Mouse (Mus musculus) forebrain, embryonic 11.5 days (tissue): ENCODE measurements at regions not wholly inside any gene's neighbourhood (a gene's known extent, or its start where the extent isn't known, plus 50 kb on each side); places are given as distances from the start of the nearest gene placed in this dataset.

Experiments
- ATAC-seq: fragments of 200-750 bp; cut with Nextera tagmentation; replicated peaks from 2 replicates; pipeline ENCODE4 v1.8.0; 2017; ENCODE audit warnings: moderate TSS enrichment; ENCODE audit not compliant: low FRiP score
- DNase-seq: peaks from one replicate; pipeline ENCODE4 v3.0.0-alpha.2; 2017; ENCODE audit warnings: low spot score
- H3K27ac ChIP-seq: fragments of 300-500 bp; sonication (generic); 2 replicates; pipeline ENCODE4 v1.5.1; 2014; ENCODE audit warnings: low read depth, low read length
- H3K27me3 ChIP-seq: fragments of 300-500 bp; sonication (generic); 2 replicates; pipeline ENCODE4 v1.6.1; 2014; ENCODE audit warnings: mild to moderate bottlenecking, low read length, mixed read lengths; ENCODE audit not compliant: control insufficient read depth, insufficient read depth
- H3K36me3 ChIP-seq: fragments of 300-500 bp; sonication (generic); 2 replicates; pipeline ENCODE4 v1.6.1; 2014; ENCODE audit warnings: mild to moderate bottlenecking, low read length, moderate library complexity, mixed read lengths; ENCODE audit not compliant: control insufficient read depth, insufficient read depth
- H3K4me1 ChIP-seq: fragments of 300-500 bp; sonication (generic); replicated peaks from 2 replicates; pipeline ENCODE4 v1.6.1; 2014; ENCODE audit warnings: low read length, mixed read lengths; ENCODE audit not compliant: control insufficient read depth, insufficient read depth
- H3K4me2 ChIP-seq: fragments of 300-500 bp; sonication (generic); 2 replicates; pipeline ENCODE4 v1.6.1; 2014; ENCODE audit warnings: low read depth, mild to moderate bottlenecking, low read length, moderate library complexity, mixed read lengths; ENCODE audit not compliant: severe bottlenecking
- H3K4me3 ChIP-seq: fragments of 300-500 bp; sonication (generic); 2 replicates; pipeline ENCODE4 v1.5.1; 2014; ENCODE audit warnings: low read depth, low read length
- H3K9ac ChIP-seq: fragments of 300-500 bp; sonication (generic); 2 replicates; pipeline ENCODE4 v1.6.1; 2014; ENCODE audit warnings: low read length
- H3K9me3 ChIP-seq: fragments of 300-500 bp; sonication (generic); 2 replicates; pipeline ENCODE4 v1.6.1; 2016; ENCODE audit warnings: low read length, mixed read lengths; ENCODE audit not compliant: control insufficient read depth
- WGBS: fragments of 180-500 bp; shearing (Covaris S2); extraction: QIAGEN DNeasy Blood & Tissue Kit; methylation state at CpG from one replicate; pipeline ENCODE4 v1.1.7; 2014; 5-methylcytosine and 5-hydroxymethylcytosine counted together

DNA sequence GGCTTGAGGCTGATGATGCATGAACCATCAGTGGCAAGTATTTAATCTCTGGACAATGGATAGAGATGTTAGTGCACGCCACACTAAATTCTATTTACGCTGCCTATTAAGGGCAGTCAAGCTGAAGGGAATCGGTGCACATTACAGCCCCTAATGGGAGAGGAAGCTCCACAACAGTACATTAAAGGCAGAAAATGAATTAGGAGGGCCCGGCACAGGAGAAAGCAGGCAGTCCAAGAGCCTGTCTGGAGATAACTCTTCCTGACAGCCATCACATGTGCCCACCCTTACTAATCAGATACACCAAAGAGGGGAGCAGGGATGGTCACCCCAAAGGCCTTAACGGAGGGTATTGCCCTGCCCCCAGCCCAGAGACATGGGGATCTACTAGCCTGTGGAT, 118.7 kb upstream of the Mafb start:
- Histone ChIP-seq H3K4me2 (no peak overlapping the region), H3K9ac (no peak overlapping the region), H3K4me3 (no peak overlapping the region), H3K36me3 (no peaks in the 10 kb centered on the region), H3K27me3 (no peaks in the 10 kb centered on the region), H3K27ac (no peak overlapping the region), H3K4me1 (no peaks in the 10 kb centered on the region), H3K9me3 (no peaks in the 10 kb centered on the region)
- WGBS = 27% methylated on average over 5 of the region's 5 CpGs
- DNase-seq = no peak
- peak; percentile 67 for ATAC-seq

DNA sequence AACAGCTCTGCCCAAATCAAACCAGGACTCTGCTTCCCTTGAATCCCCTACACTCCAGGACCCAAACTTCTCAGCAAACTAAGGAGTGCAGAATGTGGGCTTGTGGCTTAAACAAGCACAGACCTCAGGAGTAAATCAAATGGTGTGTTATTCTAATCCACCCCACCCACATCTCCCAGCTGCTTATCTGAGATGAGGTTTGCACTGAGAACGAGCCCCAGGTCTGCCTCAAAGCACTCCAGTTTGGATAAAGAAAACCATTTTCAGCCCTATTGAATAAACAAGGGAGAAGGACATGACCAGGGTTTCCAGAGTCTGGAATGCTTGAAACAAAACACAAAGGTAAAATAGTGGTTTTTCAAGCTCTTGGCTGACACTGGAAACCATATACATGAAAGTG, 132.9 kb upstream of the Mafb start:
- no peaks in the 10 kb centered on the region for H3K36me3 ChIP-seq
- no peak overlapping the region for H3K27ac ChIP-seq
- H3K4me3 ChIP-seq = no peak overlapping the region
- no peaks in the 10 kb centered on the region for H3K9me3 ChIP-seq
- no peak overlapping the region for H3K4me2 ChIP-seq
- no peak for DNase-seq
- H3K27me3 ChIP-seq = no peaks in the 10 kb centered on the region
- WGBS = 41% methylated on average over 1 of the region's 1 CpGs
- no peak overlapping the region for H3K9ac ChIP-seq
- ATAC-seq = no peak
- H3K4me1 ChIP-seq = peaks cover 7% of the 10 kb centered on the region; the same call in 1 of the 2 replicates

DNA sequence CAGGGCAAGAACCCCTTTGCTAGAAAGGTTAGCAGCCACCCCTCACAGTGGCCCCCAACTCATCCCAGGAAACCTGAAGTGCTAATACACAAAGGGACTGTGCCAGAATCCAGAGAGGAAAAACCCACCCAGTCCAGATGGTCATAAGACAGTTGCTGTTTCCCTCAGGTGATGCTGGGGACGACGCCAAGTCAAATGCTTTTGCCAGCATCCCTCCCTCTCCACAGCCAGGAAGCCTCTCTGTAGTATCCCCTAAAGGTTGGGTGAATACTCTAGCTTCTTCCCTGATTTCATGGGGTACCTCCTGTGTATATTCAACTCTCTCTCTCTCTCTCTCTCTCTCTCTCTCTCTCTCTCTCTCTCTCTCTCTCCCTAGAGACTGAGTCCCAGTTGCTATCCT, 136.0 kb upstream of the Mafb start:
- Histone ChIP-seq H3K4me3 (no peak overlapping the region), H3K27me3 (no peaks in the 10 kb centered on the region), H3K4me2 (no peak overlapping the region), H3K27ac (no peak overlapping the region), H3K36me3 (no peaks in the 10 kb centered on the region), H3K9ac (no peak overlapping the region), H3K9me3 (no peaks in the 10 kb centered on the region), H3K4me1 (peaks cover 12% of the 10 kb centered on the region; the same call in 1 of the 2 replicates)
- no peak for ATAC-seq
- WGBS = 89% methylated on average over 2 of the region's 2 CpGs
- no peak for DNase-seq

DNA sequence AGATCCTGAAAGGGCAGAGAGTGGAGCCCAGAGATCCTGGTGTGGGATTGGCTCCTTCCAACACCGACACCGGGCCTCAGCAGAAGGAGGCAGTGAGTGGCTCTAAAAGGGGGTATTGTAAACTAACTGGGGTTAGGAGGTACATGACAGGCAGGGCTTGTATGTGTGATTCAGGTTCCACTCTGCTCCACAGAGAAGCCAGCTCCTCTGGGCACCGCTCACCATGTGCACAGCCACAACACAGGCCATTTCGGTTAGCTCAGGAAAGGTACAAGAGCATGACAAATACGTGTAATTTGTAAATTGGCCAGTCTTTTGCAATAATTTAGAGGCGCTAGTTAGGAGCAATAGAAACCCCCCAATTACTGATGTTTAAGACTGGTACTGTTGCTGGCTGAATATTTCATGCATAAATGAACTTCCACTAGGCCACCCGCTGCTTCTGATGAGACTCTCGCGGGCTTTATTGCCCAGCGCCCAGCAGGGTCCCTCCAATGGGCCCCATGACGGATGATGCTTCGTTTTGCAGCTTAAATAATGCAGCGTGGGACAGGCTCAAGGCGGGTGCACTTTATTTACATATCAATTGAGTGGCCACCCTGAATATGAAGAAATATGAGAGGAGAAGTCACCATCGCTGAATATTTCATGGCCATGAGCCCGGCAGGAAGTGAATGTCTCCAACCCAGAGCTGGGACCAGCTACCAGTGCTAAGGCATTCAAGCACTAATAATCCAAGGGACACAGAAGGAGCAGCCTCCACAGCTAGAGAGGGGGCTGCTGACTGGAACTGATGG, 136.9 kb upstream of the Mafb start:
- DNase-seq = no peak

DNA sequence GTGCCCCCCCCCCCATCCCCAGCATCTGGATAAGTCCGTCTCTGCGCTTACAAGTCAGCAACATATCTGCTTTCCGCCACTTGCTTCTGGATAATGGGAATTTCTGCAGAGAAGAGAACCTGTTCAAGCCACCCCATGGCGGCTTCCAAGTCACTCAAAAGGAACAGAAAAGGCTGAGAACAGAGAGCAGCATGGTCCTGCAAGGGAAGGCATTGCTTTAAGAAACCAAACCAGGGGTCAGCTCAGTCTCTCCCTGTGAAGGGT, 137.5 kb upstream of the Mafb start:
- WGBS = 63% methylated on average over 4 of the region's 4 CpGs
- H3K9ac ChIP-seq = no peak overlapping the region
- no peaks in the 10 kb centered on the region for H3K27me3 ChIP-seq
- DNase-seq = no peak
- no peak overlapping the region for H3K27ac ChIP-seq
- H3K36me3 ChIP-seq = no peaks in the 10 kb centered on the region
- ATAC-seq = no peak
- H3K4me2 ChIP-seq = no peak overlapping the region
- peaks cover 13% of the 10 kb centered on the region; the same call in 1 of the 2 replicates for H3K4me1 ChIP-seq
- no peak overlapping the region for H3K4me3 ChIP-seq
- H3K9me3 ChIP-seq = no peaks in the 10 kb centered on the region

More for the DNA sequence above, 136.9 kb upstream of the Mafb start:
- peaks cover 13% of the 10 kb centered on the region; the same call in 1 of the 2 replicates for H3K4me1 ChIP-seq
- ATAC-seq = peak; percentile 37; the same call in 1 of the 2 replicates
- WGBS = 51% methylated on average over 16 of the region's 16 CpGs
- H3K9ac ChIP-seq = no peak overlapping the region
- no peaks in the 10 kb centered on the region for H3K9me3 ChIP-seq
- no peaks in the 10 kb centered on the region for H3K27me3 ChIP-seq
- H3K4me3 ChIP-seq = no peak overlapping the region
- no peak overlapping the region for H3K27ac ChIP-seq
- H3K36me3 ChIP-seq = no peaks in the 10 kb centered on the region
- H3K4me2 ChIP-seq = no peak overlapping the region

DNA sequence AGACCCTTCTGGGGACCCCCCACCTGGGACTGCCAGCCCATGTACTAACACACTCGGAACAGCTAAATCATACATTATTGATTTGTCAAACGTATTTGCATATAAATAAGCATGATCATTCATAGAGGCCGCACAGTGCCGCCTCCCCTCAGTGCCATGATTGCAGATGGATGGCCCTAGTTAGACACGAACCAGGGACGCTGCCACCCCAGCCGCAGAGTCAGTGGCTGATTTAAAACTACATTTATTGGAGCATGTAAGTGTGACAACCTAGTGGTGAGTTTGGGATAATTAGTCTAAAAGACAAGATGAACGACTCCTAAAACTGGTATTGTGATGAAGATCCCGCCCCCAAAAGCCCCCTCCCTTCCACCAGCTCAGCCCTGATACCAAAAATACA, 138.3 kb upstream of the Top1 start:
- WGBS = 62% methylated on average over 9 of the region's 9 CpGs
- H3K27ac ChIP-seq = peak overlapping the region; percentile 12; the same call in 1 of the 2 replicates
- no peaks in the 10 kb centered on the region for H3K36me3 ChIP-seq
- no peaks in the 10 kb centered on the region for H3K27me3 ChIP-seq
- no peak overlapping the region for H3K9ac ChIP-seq
- DNase-seq = no peak
- no peak overlapping the region for H3K4me3 ChIP-seq
- no peak overlapping the region for H3K4me2 ChIP-seq
- H3K9me3 ChIP-seq = no peaks in the 10 kb centered on the region
- ATAC-seq = peak; percentile 23
- H3K4me1 ChIP-seq = peaks cover 13% of the 10 kb centered on the region; the same call in 1 of the 2 replicates

DNA sequence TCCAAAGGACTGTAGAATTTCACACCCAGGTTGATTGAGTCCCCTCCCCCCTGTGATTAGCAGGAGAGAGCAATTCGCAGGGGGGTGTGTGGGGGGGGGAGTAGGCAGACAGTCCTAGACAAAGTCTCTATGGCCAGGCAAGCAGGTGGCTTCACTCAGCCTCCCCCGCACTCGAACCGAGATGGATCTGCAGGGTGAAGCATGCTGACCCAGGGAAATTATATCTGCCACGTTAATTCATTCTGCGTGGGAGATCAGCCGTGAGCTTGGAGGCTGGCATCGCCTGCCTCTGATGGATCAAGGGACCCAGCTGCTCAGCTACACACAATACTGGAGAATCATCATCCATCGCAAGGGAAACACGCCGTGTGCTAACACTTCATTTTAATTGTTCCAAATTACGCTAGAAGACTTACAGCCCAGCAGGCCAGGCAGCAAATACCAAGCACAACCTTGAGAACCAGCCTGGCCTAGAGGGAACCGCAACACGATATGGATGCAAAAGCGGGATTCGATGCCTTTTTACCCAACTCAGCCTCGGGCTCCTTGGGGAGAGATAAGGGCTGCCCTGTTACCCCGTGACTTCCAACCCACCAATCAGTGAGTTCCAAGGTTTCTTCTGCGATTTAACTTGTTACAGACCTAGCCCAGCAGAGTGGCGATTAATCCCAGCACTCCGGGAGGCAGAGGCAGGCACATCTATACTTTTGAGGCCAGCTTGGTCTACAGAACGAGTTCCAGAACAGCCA, 137.7 kb upstream of the Top1 start:
- Histone ChIP-seq H3K4me3 (no peak overlapping the region), H3K9me3 (no peaks in the 10 kb centered on the region), H3K36me3 (no peaks in the 10 kb centered on the region), H3K4me2 (no peak overlapping the region), H3K9ac (no peak overlapping the region), H3K4me1 (peaks cover 13% of the 10 kb centered on the region; the same call in 1 of the 2 replicates), H3K27ac (0 out of 2 replicates have a peak overlapping the region, but pooled peaks have one; percentile 18), H3K27me3 (no peaks in the 10 kb centered on the region)
- peak; percentile 63 for DNase-seq
- WGBS = 53% methylated on average over 22 of the region's 22 CpGs
- ATAC-seq = peak; percentile 64

DNA sequence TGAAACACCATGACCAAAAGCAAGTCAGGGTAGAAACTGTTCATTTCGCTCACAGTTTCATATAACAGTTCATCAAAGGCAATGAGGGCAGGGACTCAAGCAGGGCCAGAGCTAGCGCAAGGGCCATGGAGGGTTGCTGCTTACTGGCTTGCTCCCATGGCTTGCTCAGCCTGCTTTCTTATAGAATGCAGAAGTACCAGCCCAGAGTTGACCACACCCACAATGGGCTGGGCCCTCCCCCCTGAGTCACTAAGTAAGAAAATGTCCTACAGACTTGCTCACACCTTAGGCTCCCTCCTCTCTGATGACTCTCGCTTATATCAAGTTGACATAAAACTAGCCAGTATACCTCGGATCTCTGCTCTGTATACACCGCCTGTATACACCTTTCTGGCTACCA, 135.5 kb upstream of the Top1 start:
- no peaks in the 10 kb centered on the region for H3K9me3 ChIP-seq
- no peak overlapping the region for H3K4me2 ChIP-seq
- no peak overlapping the region for H3K27ac ChIP-seq
- DNase-seq (no peak), ATAC-seq (peak; percentile 8; the same call in 1 of the 2 replicates)
- peaks cover 6% of the 10 kb centered on the region; the same call in 1 of the 2 replicates for H3K4me1 ChIP-seq
- no peaks in the 10 kb centered on the region for H3K36me3 ChIP-seq
- H3K9ac ChIP-seq = no peak overlapping the region
- H3K4me3 ChIP-seq = no peak overlapping the region
- WGBS = 89% methylated on average over 5 of the region's 5 CpGs
- no peaks in the 10 kb centered on the region for H3K27me3 ChIP-seq
